Mouse (Mus musculus) lung, postnatal 36 days (tissue): ENCODE measurements around the gene Smc4.

Experiments
- DNase-seq: peaks from one replicate; pipeline ENCODE4 v3.0.0; 2022; ENCODE audit warnings: mixed read lengths

The Smc4 gene

DNA sequence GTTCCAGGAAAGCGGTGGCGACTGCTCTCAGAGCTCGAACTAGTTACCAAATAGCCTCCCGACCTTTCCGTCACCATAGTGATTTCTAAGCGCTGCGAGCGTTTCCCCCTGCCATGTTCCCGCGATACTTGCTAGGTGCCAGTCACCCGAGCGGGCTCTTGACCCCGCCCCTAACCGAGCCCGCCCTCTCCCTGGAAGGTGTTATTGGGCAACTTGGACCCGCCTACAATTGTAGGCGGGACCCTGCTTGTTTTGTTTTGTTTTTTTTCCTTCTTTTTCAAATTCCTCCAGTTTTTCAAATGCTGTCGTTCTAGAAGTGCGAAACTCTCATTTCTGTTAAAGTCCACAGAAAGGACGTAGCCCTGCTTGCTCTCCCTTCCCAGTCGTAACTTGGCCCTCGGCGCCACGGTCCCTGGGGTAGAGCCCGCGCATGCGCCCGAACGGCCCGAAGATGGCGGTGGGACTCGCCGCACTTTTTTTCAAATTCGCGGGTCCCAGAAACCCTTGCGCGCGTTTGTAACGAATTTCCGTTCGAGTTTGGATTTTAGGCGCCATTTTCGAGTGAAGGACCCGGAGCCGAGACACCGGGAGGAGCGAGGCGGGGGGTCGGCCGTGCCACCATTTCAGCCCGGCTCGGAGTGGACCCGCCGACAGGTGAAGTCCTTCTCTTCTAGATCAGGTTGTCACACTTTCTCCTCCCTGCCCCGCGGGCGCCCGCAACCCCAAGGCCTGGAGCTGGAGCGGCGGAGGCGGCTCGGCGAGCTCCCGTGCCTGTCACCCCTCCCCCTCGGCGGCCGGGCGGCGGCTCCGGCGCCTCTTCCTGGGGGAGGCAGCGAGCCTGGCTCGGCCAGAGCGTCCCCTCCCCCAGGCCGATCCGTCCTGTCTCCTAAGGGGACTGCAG is at the start of gene Smc4, which contains the start of gene Ift80:
Gene Smc4 (plus strand): TSS at position 302 of the 901 bp plus-strand sequence.
Gene Ift80 (minus strand): TSS at position 134 of the 901 bp plus-strand sequence.
- DNase-seq = peak; percentile 97

DNA sequence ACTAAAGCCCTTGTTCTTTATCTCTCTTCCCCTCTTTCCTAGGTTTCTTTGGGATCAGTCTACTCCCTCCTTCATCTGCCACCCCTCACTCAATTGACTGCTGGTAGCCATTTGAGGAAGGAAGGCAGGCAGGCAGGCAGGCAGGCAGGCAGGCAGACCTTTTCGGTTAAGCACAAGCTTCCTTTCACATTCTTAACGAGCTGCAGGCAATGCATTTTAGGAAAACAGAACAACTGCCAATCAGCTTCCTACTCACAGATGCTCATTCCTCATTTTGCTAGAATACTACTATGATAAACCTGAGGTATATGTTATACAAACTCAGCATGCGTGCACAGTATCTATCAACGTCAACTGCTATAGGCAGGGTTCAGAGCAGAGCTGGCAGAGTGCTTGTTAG is 48.1 kb upstream of the Smc4 start:
- no peak for DNase-seq

DNA sequence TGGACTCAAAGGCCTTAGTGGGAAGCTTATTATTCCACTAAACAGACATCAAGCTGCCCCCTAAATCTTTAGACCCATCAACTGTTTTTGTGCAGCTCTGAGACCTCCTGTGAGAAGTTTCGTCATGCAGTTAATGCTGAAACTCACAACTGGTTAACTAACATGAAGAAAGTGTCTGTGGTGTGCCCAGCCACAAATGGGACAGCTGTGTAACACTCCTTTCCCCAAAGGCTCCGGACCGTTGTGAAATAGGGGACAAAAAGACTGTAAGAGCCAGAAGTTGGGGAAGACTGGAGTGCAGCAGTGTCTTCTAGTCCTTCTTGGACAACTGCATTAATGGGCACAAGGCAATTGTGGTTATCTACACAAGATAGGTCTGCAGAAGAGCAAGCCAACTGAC is 47.1 kb upstream of the Smc4 start:
- DNase-seq = no peak

DNA sequence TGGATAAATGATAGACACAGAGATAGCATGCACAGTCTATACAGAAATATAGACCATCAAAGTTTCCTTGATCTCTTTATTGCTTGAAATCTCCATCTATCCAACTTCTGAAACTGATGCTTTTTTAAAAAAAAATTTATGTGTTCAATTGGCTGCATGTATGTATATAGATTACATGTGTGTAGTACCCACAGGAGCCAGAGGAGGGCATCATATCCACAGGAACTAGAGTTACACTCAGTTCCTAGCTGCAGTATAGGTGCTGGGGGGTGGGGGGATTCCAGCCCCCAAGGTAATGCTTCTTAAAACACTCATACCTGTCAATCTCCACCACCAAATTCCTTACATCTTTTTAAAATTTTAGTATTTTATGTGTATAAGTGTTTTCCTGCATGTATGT is 39.9 kb upstream of the Smc4 start:
- DNase-seq = peak; percentile 65

DNA sequence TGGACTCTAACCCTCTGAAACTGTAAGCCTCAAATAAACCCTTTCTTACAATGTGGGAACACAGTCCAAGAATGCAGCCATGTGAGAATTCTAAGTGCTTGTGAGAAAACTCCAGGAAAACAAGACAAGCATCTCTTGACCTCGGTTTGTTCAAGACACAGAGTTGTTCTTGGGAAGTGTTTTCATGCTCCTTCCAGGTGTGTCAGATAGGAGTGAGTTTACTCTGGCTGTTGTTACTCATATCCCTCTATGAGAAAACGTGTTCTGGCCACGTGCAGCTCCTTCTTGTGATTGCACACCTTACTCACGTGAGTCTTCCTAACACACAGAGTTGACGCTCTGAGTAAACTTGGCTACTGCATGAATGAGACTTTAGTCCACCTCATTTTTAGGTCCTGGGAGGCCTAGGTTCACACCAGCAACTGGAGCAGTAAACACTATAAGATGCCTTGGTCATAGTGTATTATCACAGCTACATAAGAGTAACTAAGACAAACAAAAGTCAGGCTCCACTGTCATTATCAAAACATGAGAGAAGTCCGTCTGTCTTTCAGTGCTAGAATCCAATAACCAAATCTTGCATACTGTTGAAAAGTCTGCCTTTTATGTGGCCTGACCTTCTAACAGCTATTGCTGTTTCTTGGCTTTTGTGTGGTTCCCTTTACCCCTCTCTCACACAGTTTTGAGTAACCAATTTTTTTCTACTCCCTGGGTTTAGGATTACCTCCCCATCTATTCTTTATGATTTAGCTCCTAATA is 37.8 kb upstream of the Smc4 start:
- peak; percentile 68 for DNase-seq

DNA sequence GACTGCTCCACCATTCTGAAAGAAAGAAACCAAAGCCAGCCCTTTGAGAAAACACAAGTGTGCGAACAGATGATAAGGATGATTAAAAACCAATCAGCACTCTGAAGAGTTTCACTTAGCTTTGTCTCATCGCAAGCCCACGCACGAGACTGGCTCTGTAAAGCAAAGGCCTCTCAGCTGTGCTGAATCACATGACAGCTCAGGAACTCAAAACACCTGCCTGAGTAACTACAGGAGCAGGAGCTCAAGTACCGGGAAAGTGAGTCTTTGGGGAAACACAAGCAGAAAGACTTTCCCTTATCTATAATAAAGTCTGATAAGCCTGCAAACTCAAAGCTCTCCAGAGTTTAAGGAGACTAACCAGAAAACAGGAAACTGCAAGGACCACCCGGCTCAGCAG is 37.1 kb upstream of the Smc4 start:
- peak; percentile 64 for DNase-seq

DNA sequence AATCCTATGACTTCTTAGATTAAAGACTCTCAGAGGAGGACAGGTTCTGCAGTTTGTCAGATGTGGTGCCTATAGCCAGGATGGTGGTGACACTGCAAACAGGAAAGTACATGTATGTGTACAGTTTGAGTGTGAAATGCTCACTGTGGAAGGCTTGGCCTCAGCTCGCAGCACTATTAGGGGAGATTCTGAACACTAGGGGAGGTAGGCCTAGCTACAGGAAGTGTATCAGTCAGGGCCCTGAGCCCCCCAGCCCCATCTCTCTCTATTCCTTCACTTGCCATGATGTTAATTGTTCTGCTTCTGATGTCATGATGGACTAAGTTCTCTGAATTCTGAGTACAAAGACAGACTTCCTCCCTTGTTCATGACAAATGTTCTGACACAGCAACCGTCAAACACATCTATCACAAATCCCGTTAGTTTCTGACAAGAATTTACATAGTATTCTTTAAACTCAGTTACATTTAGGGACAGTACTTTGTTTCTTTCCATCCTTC is 35.4 kb upstream of the Smc4 start:
- no peak for DNase-seq

DNA sequence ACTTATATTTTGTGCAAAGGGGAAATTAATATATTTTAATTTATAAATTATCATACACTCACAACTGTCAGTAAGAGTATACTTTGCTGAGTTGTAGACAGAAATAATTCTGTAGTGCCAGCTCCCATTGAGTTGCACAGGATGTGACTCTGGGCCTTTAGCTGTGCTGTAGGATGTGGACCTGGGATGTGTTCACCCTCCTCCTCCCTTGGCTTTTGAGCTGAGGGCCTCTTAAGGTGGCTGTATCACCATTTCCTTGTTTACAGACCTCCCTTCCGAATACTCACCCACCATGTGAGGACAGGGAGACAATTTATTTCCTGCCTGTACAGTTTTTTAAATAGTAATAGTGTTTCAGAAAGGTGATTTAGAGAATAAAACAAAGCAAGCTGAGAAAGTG is 31.0 kb upstream of the Smc4 start:
- DNase-seq = no peak

DNA sequence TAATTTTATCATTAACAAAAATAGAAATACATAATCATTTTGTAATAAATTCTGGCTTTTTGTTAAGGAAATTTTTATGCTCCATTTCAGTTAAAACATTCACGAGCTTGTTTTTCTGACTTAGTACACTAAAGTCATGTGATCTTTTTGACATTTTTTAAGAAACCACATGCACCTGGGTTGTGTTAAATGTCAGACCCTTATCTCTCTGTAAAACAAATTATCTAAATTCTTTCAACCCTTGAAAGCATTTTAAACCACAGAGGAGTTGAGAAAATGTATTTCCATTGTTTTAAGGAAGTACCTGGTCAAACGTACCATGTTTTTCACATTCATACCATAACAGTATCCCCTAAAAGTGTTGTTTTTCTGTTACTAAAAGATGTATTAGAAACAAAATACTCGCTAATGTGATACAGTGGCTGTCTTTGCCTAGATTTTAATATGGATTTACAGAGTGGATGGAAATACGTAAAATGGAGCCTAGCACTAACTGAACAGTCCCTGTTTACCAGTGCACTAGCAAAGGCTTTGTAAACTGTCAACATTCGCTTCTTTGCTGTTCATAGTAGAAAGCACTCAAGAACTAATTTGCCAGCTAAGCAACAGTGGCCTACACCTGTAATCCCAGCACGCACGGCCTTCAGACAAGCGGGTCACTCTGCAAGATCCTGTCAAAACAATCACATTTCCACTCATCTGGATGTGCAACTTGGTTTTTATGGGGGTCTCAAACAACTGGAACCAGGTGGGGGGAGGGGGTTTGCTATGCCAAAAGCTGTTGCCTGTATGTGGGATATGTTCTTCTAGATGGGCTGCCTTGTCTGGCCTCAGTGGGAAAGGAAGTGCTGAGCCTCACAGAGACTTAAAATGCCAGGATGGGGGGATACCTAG is 29.7 kb upstream of the Smc4 start:
- DNase-seq = no peak

DNA sequence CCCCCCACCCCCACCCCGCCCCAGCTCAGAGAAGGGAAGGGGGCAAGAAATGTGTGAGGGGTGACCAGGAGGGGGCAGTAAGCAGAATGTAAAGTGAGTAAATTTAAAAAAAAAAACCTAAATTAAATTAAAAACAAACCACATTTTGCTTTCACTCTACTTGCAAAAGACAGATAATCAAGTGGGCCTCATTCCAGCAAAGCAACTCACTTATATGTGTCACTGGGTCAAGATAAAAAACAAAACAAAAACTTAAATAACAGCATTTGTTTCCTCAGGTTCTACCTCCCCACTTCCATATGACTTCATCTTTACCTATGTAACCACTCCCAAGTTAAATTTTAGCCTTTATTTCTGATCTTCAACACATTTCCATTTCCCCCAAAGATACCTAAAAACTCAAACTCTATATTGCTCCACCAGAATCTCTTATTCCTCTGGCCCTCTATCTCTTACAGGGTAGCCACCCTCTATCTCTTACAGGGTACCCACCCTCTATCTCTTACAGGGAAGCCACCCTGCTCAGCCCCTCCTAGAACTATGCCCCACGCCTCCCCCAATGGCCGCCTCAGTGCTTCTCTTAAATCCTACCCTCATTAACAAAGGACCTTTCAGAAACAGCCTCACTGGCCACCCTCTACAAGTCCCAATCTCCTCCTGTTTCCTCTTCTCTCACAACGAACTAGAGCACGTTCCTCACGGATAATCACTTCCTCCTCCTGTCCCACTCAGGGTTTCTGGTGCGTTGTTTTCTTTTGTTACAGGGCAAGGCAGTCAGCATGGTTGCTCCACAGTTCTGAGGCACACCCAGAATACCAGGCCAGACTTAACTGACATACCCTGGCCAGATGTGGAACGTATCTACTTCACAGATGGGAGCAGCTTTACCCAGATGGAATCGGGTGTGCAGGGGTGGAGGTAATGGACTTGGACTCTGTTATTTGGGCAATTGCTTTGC is 28.7 kb upstream of the Smc4 start:
- no peak for DNase-seq

DNA sequence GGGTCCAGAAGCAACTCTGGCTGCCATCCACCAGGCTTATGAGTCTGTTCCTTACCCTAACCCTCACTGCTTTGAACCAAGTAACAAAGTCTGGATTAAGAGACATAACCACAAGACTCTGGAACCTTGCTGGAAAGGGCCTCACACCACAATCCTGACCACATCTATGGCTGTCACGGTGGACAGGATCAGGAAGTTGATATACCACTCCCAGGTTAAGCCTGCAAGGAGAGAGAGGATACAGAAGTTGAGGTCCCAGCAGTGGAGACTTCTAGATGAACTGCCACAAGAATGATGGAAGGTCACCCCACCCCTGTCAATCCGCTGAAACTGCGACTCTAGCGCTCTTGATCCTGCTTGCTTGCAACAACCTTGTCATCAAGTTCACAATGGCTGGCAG is 26.8 kb upstream of the Smc4 start:
- DNase-seq = no peak

DNA sequence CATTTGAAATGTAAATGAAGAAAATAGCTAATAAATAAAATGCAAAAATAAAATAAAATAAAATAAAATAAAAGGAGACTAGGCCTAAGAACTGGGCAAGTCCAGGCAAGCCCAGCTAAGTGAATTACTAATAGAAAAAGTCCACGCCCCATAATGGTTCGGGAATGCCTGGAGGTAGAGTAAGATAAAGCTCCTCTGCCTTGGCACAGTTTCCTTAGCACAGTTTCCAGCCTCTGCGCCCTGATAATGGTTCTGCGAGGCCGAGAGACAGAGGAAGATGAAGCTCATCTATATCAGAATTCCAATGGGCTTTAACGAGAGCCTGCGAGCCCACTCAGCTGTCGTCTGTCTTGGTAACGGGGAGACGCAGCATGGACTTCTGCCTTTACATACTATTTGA is 25.4 kb upstream of the Smc4 start:
- no peak for DNase-seq

DNA sequence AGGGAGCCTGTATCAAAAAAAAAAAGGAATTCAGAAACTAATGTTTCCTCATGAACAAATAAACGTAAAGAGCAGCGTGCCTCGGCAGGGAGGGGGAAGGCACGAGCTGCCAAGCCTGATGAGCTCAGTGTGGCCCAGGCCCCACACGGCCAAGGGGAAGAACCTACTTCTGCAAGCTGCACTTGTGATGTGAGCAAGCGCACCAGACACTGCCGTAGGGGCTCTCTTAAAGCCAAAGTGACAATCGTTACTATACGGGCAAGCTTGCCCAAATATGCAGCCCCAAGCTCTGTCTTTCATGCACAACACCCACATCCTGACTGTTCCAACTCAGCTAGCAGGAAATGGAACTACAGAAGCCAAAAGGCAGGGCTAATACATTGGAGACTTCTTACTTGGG is 23.6 kb upstream of the Smc4 start:
- peak; percentile 39 for DNase-seq

DNA sequence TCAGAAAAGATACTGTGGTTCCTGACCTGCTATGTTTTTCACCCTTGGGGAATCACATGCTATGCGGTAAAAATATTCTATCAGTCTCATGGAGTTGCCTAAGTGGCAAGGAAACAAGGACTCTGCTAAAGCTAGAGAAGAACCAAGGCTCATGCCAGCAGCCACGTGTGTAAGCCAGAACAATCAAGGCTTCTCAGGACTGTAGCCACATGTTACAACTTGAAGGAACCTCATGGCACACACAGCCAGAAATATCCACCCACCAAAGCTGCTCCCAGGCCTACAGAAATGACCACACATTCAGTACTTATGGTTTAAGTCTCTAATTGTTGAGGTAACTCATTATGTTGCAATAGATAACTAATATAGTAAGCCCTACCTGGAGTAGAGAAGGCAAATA is 18.0 kb upstream of the Smc4 start:
- DNase-seq = no peak

DNA sequence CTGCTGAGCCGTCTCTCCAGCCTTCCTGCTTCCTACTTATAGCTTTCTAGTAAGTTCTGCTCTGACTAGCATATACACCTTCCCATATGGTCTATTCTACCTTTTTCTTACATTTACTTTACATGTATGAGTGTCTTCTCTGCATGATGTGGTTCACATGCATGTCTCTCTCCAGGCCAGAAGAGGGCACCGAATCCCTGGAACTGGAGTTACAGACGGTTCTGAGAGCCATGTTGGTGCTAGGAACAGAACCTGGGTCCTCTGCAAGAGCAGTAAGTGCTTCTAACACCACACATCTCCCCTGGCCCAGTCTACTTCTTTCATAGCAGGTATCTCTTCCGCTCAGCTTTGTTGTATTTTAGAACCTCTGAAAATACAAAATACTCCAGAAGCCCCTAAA is 1.8 kb upstream of the Smc4 start:
- DNase-seq = no peak

DNA sequence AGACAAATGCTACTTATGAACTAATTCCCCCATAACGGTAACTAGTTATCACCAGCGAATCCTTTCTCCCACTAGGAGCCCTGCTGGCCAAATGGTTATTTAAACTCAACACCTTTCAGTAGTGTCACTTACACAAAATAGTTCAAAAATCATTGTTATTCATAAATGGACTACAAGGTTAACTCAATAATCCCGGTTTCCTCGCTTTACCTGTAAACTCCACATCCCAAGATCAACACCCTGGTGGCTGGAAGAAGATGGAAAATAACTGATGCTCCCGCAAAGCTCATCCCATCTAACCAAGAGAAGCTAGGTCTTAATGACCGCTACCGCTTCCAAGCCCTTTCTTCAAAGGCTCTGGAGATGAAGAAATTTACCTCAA is 492 bp upstream of the Smc4 start:
- no peak for DNase-seq

DNA sequence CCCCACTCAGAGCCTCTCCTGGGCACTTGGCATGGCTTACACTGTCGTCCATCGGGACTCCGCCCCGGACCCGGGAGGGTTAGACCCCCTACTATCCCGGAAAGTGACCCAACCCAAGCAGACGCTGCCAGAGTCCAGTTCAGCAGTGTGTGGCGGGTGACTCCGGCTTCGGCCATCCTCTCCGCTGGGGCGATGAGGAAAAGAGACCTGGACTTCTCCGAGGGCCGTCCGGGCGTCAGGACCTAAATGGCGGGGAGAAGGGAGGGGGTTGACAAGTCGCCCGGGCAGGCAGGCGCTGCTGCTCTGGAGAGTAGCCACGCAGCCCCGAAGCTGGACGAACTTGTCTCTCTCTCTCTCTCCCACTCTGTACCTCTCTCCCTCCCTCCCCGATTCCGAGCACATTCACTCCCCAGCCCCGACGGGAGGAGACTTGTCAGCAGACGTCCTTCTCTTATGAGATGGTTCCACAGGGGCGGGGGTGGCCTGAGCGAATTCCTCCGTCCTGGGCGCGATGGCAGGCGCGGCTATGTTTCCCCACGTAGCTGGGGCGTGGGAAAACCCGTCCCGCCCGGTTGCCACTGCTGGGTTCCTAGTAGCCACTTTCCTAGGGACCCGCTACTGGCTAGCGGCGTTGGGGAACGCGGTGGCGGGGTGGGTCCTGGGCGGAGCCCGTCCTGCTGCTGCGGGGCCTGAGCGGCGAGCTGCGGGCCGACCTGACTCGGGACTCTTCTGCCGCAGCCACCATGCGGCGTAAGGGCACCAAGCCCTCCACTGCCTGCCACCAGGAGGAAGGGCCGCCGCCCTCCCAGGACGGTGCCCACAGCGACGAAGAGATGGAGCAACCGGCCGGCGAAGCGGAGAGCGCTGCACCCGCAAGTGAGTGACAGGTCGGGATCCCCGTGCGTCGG is 1.1 kb downstream of the Smc4 start:
- DNase-seq = peak; percentile 51

DNA sequence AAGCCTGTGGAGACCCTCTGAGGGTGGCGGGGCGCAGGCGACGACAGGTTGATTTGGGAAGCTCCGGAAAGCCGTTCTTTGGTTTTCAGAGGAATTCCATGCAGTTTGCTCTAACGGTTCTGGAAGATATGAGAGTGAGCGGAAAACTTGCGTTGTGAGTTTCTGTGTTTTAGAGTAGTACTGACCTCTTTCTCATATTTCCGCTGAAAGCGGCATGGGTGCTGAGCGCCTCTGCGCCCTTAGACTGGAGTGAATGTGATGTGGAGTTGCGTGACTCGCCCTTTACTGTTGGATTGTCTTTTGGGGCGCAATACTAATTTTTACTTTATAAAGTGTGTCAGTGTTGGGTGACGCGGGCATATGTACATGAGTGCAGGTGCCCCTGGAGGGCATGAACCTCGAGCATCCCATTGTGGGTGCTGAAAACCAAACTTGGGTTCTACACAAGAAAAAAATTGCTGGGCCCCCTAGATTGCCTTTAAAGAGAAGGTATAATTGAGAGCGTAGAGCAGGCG is 1.8 kb downstream of the Smc4 start:
- DNase-seq = peak; percentile 20

DNA sequence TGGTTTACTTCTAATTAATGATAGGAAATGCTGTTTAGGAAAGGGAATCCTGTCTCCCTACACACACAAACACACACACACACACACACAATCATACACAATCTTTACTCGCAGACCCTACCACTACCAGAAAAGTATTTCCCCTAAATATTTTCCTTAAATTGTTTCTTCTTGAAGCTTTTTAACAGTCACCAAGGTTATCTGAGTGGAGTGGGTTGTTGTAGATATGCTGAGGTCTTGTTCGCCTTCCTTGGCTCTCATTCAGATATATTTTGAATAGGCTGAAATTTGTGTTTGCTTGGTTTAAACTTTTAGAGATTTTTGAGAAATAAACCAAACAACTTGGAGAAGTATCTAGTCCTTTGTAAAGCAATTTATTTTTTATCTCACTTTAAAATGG is 4.3 kb downstream of the Smc4 start:
- no peak for DNase-seq

DNA sequence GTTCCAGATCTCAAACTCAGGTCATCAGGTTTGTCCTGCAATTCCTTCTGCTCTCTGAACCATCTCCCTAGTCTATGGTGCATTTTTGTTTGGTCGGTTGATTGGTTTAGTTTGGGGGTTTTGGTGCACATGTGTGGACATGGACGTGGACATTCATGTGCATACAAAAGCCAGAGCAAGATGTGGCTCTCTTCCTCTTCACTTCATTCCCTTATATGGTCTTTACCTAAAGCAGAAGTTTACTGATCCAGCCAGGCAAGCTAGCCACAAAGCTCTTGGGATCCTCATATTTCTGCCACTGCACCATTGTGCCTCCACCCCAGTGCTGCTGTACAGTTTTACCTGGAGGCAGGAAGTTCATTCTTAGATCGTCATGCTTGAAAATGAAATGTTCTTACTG is 12.6 kb downstream of the Smc4 start:
- peak; percentile 30 for DNase-seq
